In the genomic region with DNA sequence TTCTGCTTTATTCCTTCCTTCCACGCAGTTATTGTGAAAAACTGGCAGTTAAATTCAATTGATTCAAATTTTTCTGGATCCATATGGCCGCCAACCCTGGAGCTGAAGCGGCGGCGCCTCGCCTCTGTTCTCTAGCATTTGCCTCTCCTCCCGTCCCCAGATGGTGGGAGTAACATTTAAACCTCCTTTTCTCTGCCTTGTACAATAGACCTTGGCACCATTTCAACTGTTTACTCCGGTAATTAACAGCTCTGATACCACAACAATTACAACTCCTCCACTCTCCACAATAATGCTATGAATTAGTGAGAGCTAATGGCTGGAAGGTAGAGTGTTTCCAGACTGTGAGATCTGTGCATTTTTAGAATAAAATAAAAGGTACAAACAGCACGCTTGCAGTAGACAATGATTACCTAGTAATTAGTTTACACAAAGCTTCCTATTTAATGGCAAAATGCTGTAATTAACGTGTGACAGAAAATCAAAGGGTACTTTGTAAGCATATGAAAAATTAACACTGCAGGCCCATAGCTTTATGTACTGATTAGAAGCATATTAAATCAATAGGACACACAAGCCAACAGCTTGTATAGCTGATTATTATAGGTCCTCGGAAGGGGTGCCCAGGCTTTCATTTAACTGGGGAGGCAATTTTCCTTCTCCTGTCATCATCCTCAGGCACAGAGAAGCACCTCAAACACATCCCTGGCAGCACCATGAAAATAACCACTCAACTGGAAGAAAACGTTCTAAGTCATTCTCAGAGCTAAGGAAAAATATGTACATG, we compare ENCODE assay signal across 16 mouse cellular contexts.
DNase-seq lines count a peak whose midpoint lies in the region; ATAC-seq and TF ChIP-seq lines count a peak whose summit lies in the region.
"Had no signal": no experiment of that assay in that cellular context is flagged by ENCODE, and none has a peak within 500 bp of the region (broad histone marks: within the 10 kb centered on the region; RNA-seq: fewer than 3 reads in every experiment).

No protein-coding gene starts in this region.

- no peak overlapping the region for H3K9ac ChIP-seq in midbrain, embryonic 12.5 days (replicated peaks)
- H3K9ac ChIP-seq in midbrain, embryonic 11.5 days (ENCODE audit: low read length) = no peak overlapping the region
- no peak overlapping the region for H3K9ac ChIP-seq in forebrain, embryonic 12.5 days
- no peak overlapping the region for H3K9ac ChIP-seq in hindbrain, postnatal 0 days (replicated peaks; ENCODE audit: low read length)
- H3K9ac ChIP-seq in neural tube, embryonic 14.5 days (replicated peaks; ENCODE audit: low read depth, low read length) = no peak overlapping the region
- H3K9ac ChIP-seq: limb, embryonic 12.5 days had no signal

- H3K4me2 ChIP-seq in midbrain, embryonic 12.5 days (replicated peaks) = 0 out of 2 replicates have a peak overlapping the region, but pooled peaks have one; percentile 5
- no peak overlapping the region for H3K4me2 ChIP-seq in midbrain, embryonic 11.5 days
- H3K4me2 ChIP-seq in forebrain, embryonic 12.5 days = peak overlapping the region; percentile 13
- H3K4me2 ChIP-seq in hindbrain, postnatal 0 days (ENCODE audit: low read depth, low read length) = peak overlapping the region; percentile 41
- no peak overlapping the region for H3K4me2 ChIP-seq in neural tube, embryonic 14.5 days (ENCODE audit: low read depth, low read length)
- H3K4me2 ChIP-seq: limb, embryonic 12.5 days had no signal

- H3K27ac ChIP-seq in midbrain, embryonic 12.5 days (replicated peaks) = 0 out of 2 replicates have a peak overlapping the region, but pooled peaks have one; percentile 35
- H3K27ac ChIP-seq in midbrain, embryonic 11.5 days (ENCODE audit: low read depth, low read length) = no peak overlapping the region
- H3K27ac ChIP-seq in forebrain, embryonic 12.5 days = peak overlapping the region; percentile 59
- H3K27ac ChIP-seq in hindbrain, postnatal 0 days = peak overlapping the region; percentile 12; the same call in 1 of the 2 replicates
- peak overlapping the region; percentile 7; the same call in 1 of the 2 replicates for H3K27ac ChIP-seq in neural tube, embryonic 14.5 days (ENCODE audit: low read depth, low read length)
- H3K27ac ChIP-seq: limb, embryonic 12.5 days had no signal

- no peaks in the 10 kb centered on the region for H3K27me3 ChIP-seq in midbrain, embryonic 12.5 days
- no peaks in the 10 kb centered on the region for H3K27me3 ChIP-seq in midbrain, embryonic 11.5 days (ENCODE audit: control insufficient read depth, insufficient read depth, low read length)
- H3K27me3 ChIP-seq in forebrain, embryonic 12.5 days = peaks cover 74% of the 10 kb centered on the region
- H3K27me3 ChIP-seq in hindbrain, postnatal 0 days (ENCODE audit: insufficient read depth, low read length) = no peaks in the 10 kb centered on the region; the same call in 1 of the 2 replicates
- no peaks in the 10 kb centered on the region for H3K27me3 ChIP-seq in neural tube, embryonic 14.5 days (ENCODE audit: control insufficient read depth, insufficient read depth, low read length)
- H3K27me3 ChIP-seq: CH12.LX; limb, embryonic 12.5 days had no signal

- no peak overlapping the region for H3K4me3 ChIP-seq in midbrain, embryonic 12.5 days
- no peak overlapping the region for H3K4me3 ChIP-seq in midbrain, embryonic 11.5 days (ENCODE audit: low read depth, low read length)
- no peak overlapping the region for H3K4me3 ChIP-seq in forebrain, embryonic 12.5 days (replicated peaks)
- no peak overlapping the region for H3K4me3 ChIP-seq in hindbrain, postnatal 0 days (ENCODE audit: low read length)
- no peak overlapping the region for H3K4me3 ChIP-seq in neural tube, embryonic 14.5 days (ENCODE audit: low read depth, low read length)
- H3K4me3 ChIP-seq: limb, embryonic 12.5 days; megakaryocyte, embryonic 14.5 days had no signal

- no peaks in the 10 kb centered on the region for H3K9me3 ChIP-seq in midbrain, embryonic 12.5 days
- no peaks in the 10 kb centered on the region for H3K9me3 ChIP-seq in midbrain, embryonic 11.5 days (ENCODE audit: control insufficient read depth, low read length)
- H3K9me3 ChIP-seq in forebrain, embryonic 12.5 days = no peaks in the 10 kb centered on the region
- H3K9me3 ChIP-seq in hindbrain, postnatal 0 days (ENCODE audit: low read length) = no peaks in the 10 kb centered on the region
- H3K9me3 ChIP-seq in neural tube, embryonic 14.5 days (ENCODE audit: control insufficient read depth, low read length) = no peaks in the 10 kb centered on the region
- H3K9me3 ChIP-seq: limb, embryonic 12.5 days; megakaryocyte, embryonic 14.5 days had no signal

- peaks cover 26% of the 10 kb centered on the region for H3K4me1 ChIP-seq in midbrain, embryonic 12.5 days
- H3K4me1 ChIP-seq in midbrain, embryonic 11.5 days (ENCODE audit: control insufficient read depth, insufficient read depth, low read length) = no peaks in the 10 kb centered on the region
- H3K4me1 ChIP-seq in forebrain, embryonic 12.5 days = peaks cover 24% of the 10 kb centered on the region
- H3K4me1 ChIP-seq in hindbrain, postnatal 0 days (ENCODE audit: insufficient read depth, low read length) = peaks cover 9% of the 10 kb centered on the region
- peaks cover 17% of the 10 kb centered on the region; the same call in 1 of the 2 replicates for H3K4me1 ChIP-seq in neural tube, embryonic 14.5 days (ENCODE audit: control insufficient read depth, insufficient read depth, low read length)

- TF ChIP-seq CTCF in hindbrain, postnatal 0 days (IDR thresholded peaks at IDR 0.05; ENCODE audit: low read depth) = no peak

- DNase-seq in midbrain, embryonic 11.5 days (ENCODE audit: low spot score, missing footprints) = no peak
- peak; percentile 69 for DNase-seq in hindbrain, postnatal 0 days (ENCODE audit: low spot score)
- no peak for DNase-seq in ovary, postnatal 10 days (ENCODE audit: low spot score)
- DNase-seq in urinary bladder, postnatal 36 days (ENCODE audit: low spot score in 2 of 2) = no peak
- DNase-seq: cerebellum, adult 18-20 months; embryo, embryonic 11 days; gastrocnemius, postnatal 36 days; heart, postnatal 10 days; kidney, adult 18-20 months; lung, adult 18-20 months had no signal

- no peaks in the 10 kb centered on the region for H3K36me3 ChIP-seq in midbrain, embryonic 12.5 days
- H3K36me3 ChIP-seq in midbrain, embryonic 11.5 days (ENCODE audit: control insufficient read depth, insufficient read depth, low read length) = no peaks in the 10 kb centered on the region
- no peaks in the 10 kb centered on the region for H3K36me3 ChIP-seq in forebrain, embryonic 12.5 days (replicated peaks)
- H3K36me3 ChIP-seq in hindbrain, postnatal 0 days (ENCODE audit: insufficient read depth, low read length) = no peaks in the 10 kb centered on the region
- H3K36me3 ChIP-seq in neural tube, embryonic 14.5 days (ENCODE audit: control insufficient read depth, insufficient read depth, low read length) = no peaks in the 10 kb centered on the region
- H3K36me3 ChIP-seq: limb, embryonic 12.5 days had no signal

- 63% methylated on average over 12 of the region's 12 CpGs for WGBS in midbrain, embryonic 12.5 days
- WGBS in midbrain, embryonic 11.5 days = 77% methylated on average over 12 of the region's 12 CpGs
- 23% methylated on average over 12 of the region's 12 CpGs for WGBS in forebrain, embryonic 12.5 days
- 27% methylated on average over 12 of the region's 12 CpGs for WGBS in hindbrain, postnatal 0 days
- WGBS in neural tube, embryonic 14.5 days = 23% methylated on average over 12 of the region's 12 CpGs

- ATAC-seq in midbrain, embryonic 12.5 days (ENCODE audit: low FRiP score, low read depth) = no peak
- ATAC-seq in midbrain, embryonic 11.5 days (ENCODE audit: low FRiP score) = no peak
- peak; percentile 73; the same call in 1 of the 2 replicates for ATAC-seq in forebrain, embryonic 12.5 days (ENCODE audit: low FRiP score)
- ATAC-seq in hindbrain, postnatal 0 days = no peak
- no peak; the same call in 1 of the 2 replicates for ATAC-seq in neural tube, embryonic 14.5 days (ENCODE audit: low read depth)

Comparison
In these comparisons a context has a peak if more than half of its experiments do, and no peak if none do; other contexts are left out.
1. H3K4me2 ChIP-seq: peak in midbrain, embryonic 12.5 days (single experiment), forebrain, embryonic 12.5 days (single experiment) and hindbrain, postnatal 0 days (single experiment); none in midbrain, embryonic 11.5 days (single experiment) and neural tube, embryonic 14.5 days (single experiment).